Mouse (Mus musculus): Measurements from ENCODE around the gene Rbpjl. TPM values are rescaled to one million over a fixed set of nuclear protein-coding genes. Genes with fewer than 3 reads are reported as not detected.
A peak's percentile ranks its signal among the peaks of the same experiment; 100 is the strongest.

Gene Rbpjl
- polyA plus RNA-seq, 1 experiment from 2014 or later, result 0.32 TPM

DNA sequence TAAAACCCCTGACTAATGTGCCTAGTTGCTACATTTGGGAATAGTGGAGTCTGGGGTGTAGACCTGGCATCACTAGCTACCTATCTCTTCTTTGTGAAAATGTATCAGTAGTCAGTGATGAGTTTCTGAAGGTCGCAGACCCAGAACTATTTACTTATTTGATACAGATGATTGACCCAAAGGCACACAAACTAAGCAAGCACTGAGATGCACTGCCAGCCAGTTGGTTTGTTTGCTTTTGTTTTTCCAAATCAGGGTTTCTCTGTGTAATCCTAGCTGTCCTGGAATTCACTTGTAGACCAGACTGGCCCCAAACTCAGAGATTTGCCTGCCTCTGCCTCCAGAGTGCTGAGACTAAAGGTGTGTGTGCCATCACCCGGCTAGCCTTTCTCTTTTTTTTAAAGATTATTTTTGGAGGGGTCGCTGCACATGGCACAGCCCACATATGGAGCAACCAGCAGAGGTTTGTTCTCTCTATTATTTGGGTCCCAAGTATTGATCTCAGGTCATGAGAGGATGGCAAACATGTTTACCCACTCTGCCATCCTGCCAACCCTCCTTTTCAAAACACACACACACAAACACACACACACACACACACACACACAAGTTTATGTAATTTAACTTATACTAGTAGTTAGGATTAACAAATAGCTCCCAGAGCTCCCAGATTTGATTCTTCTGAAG, 42.6 kb downstream of the Rbpjl start:
- ATAC-seq (ENCODE audit: low FRiP score, low TSS enrichment) (no peak), DNase-seq (ENCODE audit: low spot score) (no peak)
- H3K27me3 ChIP-seq (ENCODE audit: control insufficient read depth, insufficient read depth, low read length), result no peaks in the 10 kb centered on the region
- no peak for TF ChIP-seq CTCF (IDR thresholded peaks at IDR 0.05; ENCODE audit: low read depth)
- TF ChIP-seq EP300 (optimal IDR thresholded peaks at IDR 0.05), result no peak
- no peaks in the 10 kb centered on the region for H3K36me3 ChIP-seq (ENCODE audit: control insufficient read depth, insufficient read depth, low read length)
- H3K9ac ChIP-seq (ENCODE audit: low read length), result no peak overlapping the region
- H3K9me3 ChIP-seq (ENCODE audit: control insufficient read depth, low read length), result no peaks in the 10 kb centered on the region
- WGBS, result 72% methylated on average over 3 of the region's 3 CpGs
- no peak overlapping the region for H3K27ac ChIP-seq (replicated peaks)
- H3K4me3 ChIP-seq (ENCODE audit: low read depth, low read length), result no peak overlapping the region
- no peak overlapping the region for H3K4me2 ChIP-seq (replicated peaks; ENCODE audit: low read depth)
- no peaks in the 10 kb centered on the region for H3K4me1 ChIP-seq (replicated peaks; ENCODE audit: control insufficient read depth, insufficient read depth)

- H3K4me2 ChIP-seq (replicated peaks; ENCODE audit: low read depth), result no peak overlapping the region
- no peaks in the 10 kb centered on the region for H3K9me3 ChIP-seq (ENCODE audit: control insufficient read depth, low read length)
- no peak overlapping the region for H3K4me3 ChIP-seq (ENCODE audit: low read depth, low read length)
- 61% methylated on average over 3 of the region's 3 CpGs for WGBS
- H3K27me3 ChIP-seq (ENCODE audit: control insufficient read depth, insufficient read depth, low read length), result no peaks in the 10 kb centered on the region
- H3K36me3 ChIP-seq (ENCODE audit: control insufficient read depth, insufficient read depth, low read length), result no peaks in the 10 kb centered on the region
- H3K27ac ChIP-seq (replicated peaks), result no peak overlapping the region
- DNase-seq (ENCODE audit: low spot score) (no peak), ATAC-seq (ENCODE audit: low FRiP score, low TSS enrichment) (no peak)
- TF ChIP-seq CTCF (IDR thresholded peaks at IDR 0.05; ENCODE audit: low read depth) (no peak), EP300 (optimal IDR thresholded peaks at IDR 0.05) (no peak)
- no peak overlapping the region for H3K9ac ChIP-seq (ENCODE audit: low read length)
- no peaks in the 10 kb centered on the region for H3K4me1 ChIP-seq (replicated peaks; ENCODE audit: control insufficient read depth, insufficient read depth)
Measured at GRCm38 (mm10) chr2:164446086-164446469, 43.1 kb downstream of the Rbpjl start.

GRCm38 (mm10) chr2:164448140-164448539, 45.2 kb downstream of the Rbpjl start:
- 0 out of 2 replicates have a peak, but pooled peaks cover 3% of the 10 kb centered on the region for H3K4me1 ChIP-seq (replicated peaks; ENCODE audit: control insufficient read depth, insufficient read depth)
- no peaks in the 10 kb centered on the region for H3K27me3 ChIP-seq (ENCODE audit: control insufficient read depth, insufficient read depth, low read length)
- ATAC-seq (ENCODE audit: low FRiP score, low TSS enrichment), result no peak
- no peak overlapping the region for H3K27ac ChIP-seq (replicated peaks)
- H3K4me2 ChIP-seq (replicated peaks; ENCODE audit: low read depth), result no peak overlapping the region
- no peak for DNase-seq (ENCODE audit: low spot score)
- H3K36me3 ChIP-seq (ENCODE audit: control insufficient read depth, insufficient read depth, low read length), result no peaks in the 10 kb centered on the region
- WGBS, result 90% methylated on average over 1 of the region's 1 CpGs
- no peaks in the 10 kb centered on the region for H3K9me3 ChIP-seq (ENCODE audit: control insufficient read depth, low read length)
- H3K4me3 ChIP-seq (ENCODE audit: low read depth, low read length), result no peak overlapping the region
- TF ChIP-seq EP300 (optimal IDR thresholded peaks at IDR 0.05) (no peak), CTCF (IDR thresholded peaks at IDR 0.05; ENCODE audit: low read depth) (no peak)
- H3K9ac ChIP-seq (ENCODE audit: low read length), result no peak overlapping the region

DNA sequence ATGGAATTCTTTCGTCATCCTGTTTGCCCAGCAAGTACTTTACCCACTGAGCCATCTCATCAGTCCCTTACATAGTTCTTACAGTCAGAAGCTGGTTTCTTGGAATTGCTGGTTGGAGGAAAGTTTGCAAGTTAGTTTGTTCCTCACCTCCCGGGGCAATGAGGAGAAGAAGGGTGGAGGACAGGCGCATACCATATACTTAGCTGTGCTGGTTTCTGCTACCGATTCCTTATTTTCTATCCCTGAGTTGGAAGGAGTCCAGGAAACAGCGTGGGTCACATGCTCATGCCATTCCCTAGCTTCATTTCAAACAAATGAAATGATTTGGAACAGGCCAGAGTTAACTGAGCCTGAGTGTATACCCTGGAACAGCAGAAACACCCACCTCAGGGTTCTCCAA, 46.0 kb downstream of the Rbpjl start:
- Histone ChIP-seq H3K27me3 (ENCODE audit: control insufficient read depth, insufficient read depth, low read length) (no peaks in the 10 kb centered on the region), H3K4me2 (replicated peaks; ENCODE audit: low read depth) (no peak overlapping the region), H3K4me1 (replicated peaks; ENCODE audit: control insufficient read depth, insufficient read depth) (0 out of 2 replicates have a peak, but pooled peaks cover 3% of the 10 kb centered on the region), H3K4me3 (ENCODE audit: low read depth, low read length) (no peak overlapping the region), H3K9ac (ENCODE audit: low read length) (no peak overlapping the region), H3K27ac (replicated peaks) (peak overlapping the region; percentile 20; the same call in 1 of the 2 replicates), H3K36me3 (ENCODE audit: control insufficient read depth, insufficient read depth, low read length) (no peaks in the 10 kb centered on the region), H3K9me3 (ENCODE audit: control insufficient read depth, low read length) (no peaks in the 10 kb centered on the region)
- DNase-seq (ENCODE audit: low spot score), result no peak
- peak; percentile 15; the same call in 1 of the 2 replicates for ATAC-seq (ENCODE audit: low FRiP score, low TSS enrichment)
- WGBS, result 35% methylated on average over 5 of the region's 5 CpGs
- TF ChIP-seq EP300 (optimal IDR thresholded peaks at IDR 0.05) (no peak), CTCF (IDR thresholded peaks at IDR 0.05; ENCODE audit: low read depth) (no peak)

- Histone ChIP-seq H3K4me3 (ENCODE audit: low read depth, low read length) (no peak overlapping the region), H3K27me3 (ENCODE audit: control insufficient read depth, insufficient read depth, low read length) (no peaks in the 10 kb centered on the region), H3K9ac (ENCODE audit: low read length) (no peak overlapping the region), H3K9me3 (ENCODE audit: control insufficient read depth, low read length) (no peaks in the 10 kb centered on the region), H3K4me2 (replicated peaks; ENCODE audit: low read depth) (no peak overlapping the region), H3K27ac (replicated peaks) (peak overlapping the region; percentile 20; the same call in 1 of the 2 replicates), H3K36me3 (ENCODE audit: control insufficient read depth, insufficient read depth, low read length) (no peaks in the 10 kb centered on the region), H3K4me1 (replicated peaks; ENCODE audit: control insufficient read depth, insufficient read depth) (0 out of 2 replicates have a peak, but pooled peaks cover 5% of the 10 kb centered on the region)
- peak; percentile 45; the same call in 1 of the 2 replicates for ATAC-seq (ENCODE audit: low FRiP score, low TSS enrichment)
- WGBS, result 64% methylated on average over 14 of the region's 14 CpGs
- DNase-seq (ENCODE audit: low spot score), result no peak
- no peak for TF ChIP-seq EP300 (optimal IDR thresholded peaks at IDR 0.05)
- TF ChIP-seq CTCF (IDR thresholded peaks at IDR 0.05; ENCODE audit: low read depth), result no peak
Measured at GRCm38 (mm10) chr2:164449341-164450042, 46.6 kb downstream of the Rbpjl start.

Data from stomach, postnatal 0 days (tissue).